Mouse (Mus musculus): ENCODE measurements around the gene Prep. TPM values are rescaled to one million over a fixed set of nuclear protein-coding genes. Genes with fewer than 3 reads are reported as not detected.

Prep gene
- polyA plus RNA-seq, 1 experiment from 2014 or later, result 22.1 TPM

DNA sequence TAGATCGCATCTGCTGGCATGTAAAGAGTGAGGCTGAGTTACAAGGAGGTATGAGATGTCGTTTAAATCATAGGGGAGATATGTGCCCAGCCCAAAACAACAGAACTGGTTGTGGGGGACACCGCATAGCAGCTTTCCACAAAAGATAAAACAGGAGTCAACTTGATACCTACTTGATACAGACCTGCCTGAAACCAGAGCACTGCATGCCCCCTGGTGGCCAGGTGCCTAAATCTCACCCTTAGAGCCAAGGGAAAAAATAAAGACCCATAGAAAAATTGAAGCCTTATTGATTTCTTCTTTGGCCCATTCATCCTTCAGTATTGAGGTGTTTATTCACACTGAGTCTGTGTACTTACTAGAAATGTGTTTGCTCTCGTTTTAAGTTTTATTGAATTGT, 65.4 kb downstream of the Prep start:
- no peak overlapping the region for H3K27ac ChIP-seq (ENCODE audit: low read depth, low read length)
- 72% methylated on average over 4 of the region's 4 CpGs for WGBS
- DNase-seq (ENCODE audit: low spot score) (no peak), ATAC-seq (replicated peaks; ENCODE audit: low FRiP score) (no peak)
- H3K9me3 ChIP-seq (ENCODE audit: control insufficient read depth, low read length), result no peaks in the 10 kb centered on the region
- H3K4me2 ChIP-seq, result no peak overlapping the region
- H3K36me3 ChIP-seq (ENCODE audit: control insufficient read depth, insufficient read depth, low read length), result peaks cover 16% of the 10 kb centered on the region; the same call in 1 of the 2 replicates
- H3K4me1 ChIP-seq (replicated peaks; ENCODE audit: control insufficient read depth, insufficient read depth, low read length), result peaks cover 15% of the 10 kb centered on the region
- no peak overlapping the region for H3K9ac ChIP-seq (ENCODE audit: low read depth, low read length)
- no peak overlapping the region for H3K4me3 ChIP-seq (ENCODE audit: low read depth, low read length)
- H3K27me3 ChIP-seq (replicated peaks; ENCODE audit: control insufficient read depth, insufficient read depth, low read length), result no peaks in the 10 kb centered on the region

GRCm38 (mm10) chr10:45136806-45137205, 69.8 kb downstream of the Prep start:
- Histone ChIP-seq H3K36me3 (ENCODE audit: control insufficient read depth, insufficient read depth, low read length) (peaks cover 16% of the 10 kb centered on the region; the same call in 1 of the 2 replicates), H3K4me3 (ENCODE audit: low read depth, low read length) (no peak overlapping the region), H3K4me2 (no peak overlapping the region), H3K27me3 (replicated peaks; ENCODE audit: control insufficient read depth, insufficient read depth, low read length) (no peaks in the 10 kb centered on the region), H3K27ac (ENCODE audit: low read depth, low read length) (no peak overlapping the region), H3K9me3 (ENCODE audit: control insufficient read depth, low read length) (no peaks in the 10 kb centered on the region), H3K4me1 (replicated peaks; ENCODE audit: control insufficient read depth, insufficient read depth, low read length) (no peaks in the 10 kb centered on the region), H3K9ac (ENCODE audit: low read depth, low read length) (no peak overlapping the region)
- ATAC-seq (replicated peaks; ENCODE audit: low FRiP score) (no peak), DNase-seq (ENCODE audit: low spot score) (no peak)
- WGBS, result 84% methylated on average over 7 of the region's 7 CpGs

GRCm38 (mm10) chr10:45139910-45140309, 72.9 kb downstream of the Prep start:
- Histone ChIP-seq H3K4me2 (no peak overlapping the region), H3K36me3 (ENCODE audit: control insufficient read depth, insufficient read depth, low read length) (peaks cover 9% of the 10 kb centered on the region; the same call in 1 of the 2 replicates), H3K9me3 (ENCODE audit: control insufficient read depth, low read length) (no peaks in the 10 kb centered on the region), H3K27me3 (replicated peaks; ENCODE audit: control insufficient read depth, insufficient read depth, low read length) (no peaks in the 10 kb centered on the region), H3K4me1 (replicated peaks; ENCODE audit: control insufficient read depth, insufficient read depth, low read length) (no peaks in the 10 kb centered on the region), H3K9ac (ENCODE audit: low read depth, low read length) (no peak overlapping the region), H3K4me3 (ENCODE audit: low read depth, low read length) (no peak overlapping the region), H3K27ac (ENCODE audit: low read depth, low read length) (no peak overlapping the region)
- ATAC-seq (replicated peaks; ENCODE audit: low FRiP score) (no peak), DNase-seq (ENCODE audit: low spot score) (no peak)
- WGBS, result 78% methylated on average over 4 of the region's 4 CpGs

- no peak for ATAC-seq (replicated peaks; ENCODE audit: low FRiP score)
- Histone ChIP-seq H3K27me3 (replicated peaks; ENCODE audit: control insufficient read depth, insufficient read depth, low read length) (no peaks in the 10 kb centered on the region), H3K9ac (ENCODE audit: low read depth, low read length) (no peak overlapping the region), H3K4me2 (no peak overlapping the region), H3K9me3 (ENCODE audit: control insufficient read depth, low read length) (no peaks in the 10 kb centered on the region), H3K4me3 (ENCODE audit: low read depth, low read length) (no peak overlapping the region), H3K27ac (ENCODE audit: low read depth, low read length) (no peak overlapping the region), H3K36me3 (ENCODE audit: control insufficient read depth, insufficient read depth, low read length) (0 out of 2 replicates have a peak, but pooled peaks cover 4% of the 10 kb centered on the region), H3K4me1 (replicated peaks; ENCODE audit: control insufficient read depth, insufficient read depth, low read length) (no peaks in the 10 kb centered on the region)
- no peak for DNase-seq (ENCODE audit: low spot score)
- 93% methylated on average over 7 of the region's 7 CpGs for WGBS
These were observed 73.6 kb downstream of the Prep start for GRCm38 (mm10) chr10:45140474-45141212.

- no peak overlapping the region for H3K4me2 ChIP-seq
- H3K9ac ChIP-seq (ENCODE audit: low read depth, low read length), result no peak overlapping the region
- 80% methylated on average over 5 of the region's 5 CpGs for WGBS
- H3K9me3 ChIP-seq (ENCODE audit: control insufficient read depth, low read length), result no peaks in the 10 kb centered on the region
- H3K27ac ChIP-seq (ENCODE audit: low read depth, low read length), result no peak overlapping the region
- H3K4me3 ChIP-seq (ENCODE audit: low read depth, low read length), result no peak overlapping the region
- ATAC-seq (replicated peaks; ENCODE audit: low FRiP score) (no peak), DNase-seq (ENCODE audit: low spot score) (no peak)
- H3K4me1 ChIP-seq (replicated peaks; ENCODE audit: control insufficient read depth, insufficient read depth, low read length), result no peaks in the 10 kb centered on the region
- 0 out of 2 replicates have a peak, but pooled peaks cover 4% of the 10 kb centered on the region for H3K36me3 ChIP-seq (ENCODE audit: control insufficient read depth, insufficient read depth, low read length)
- H3K27me3 ChIP-seq (replicated peaks; ENCODE audit: control insufficient read depth, insufficient read depth, low read length), result no peaks in the 10 kb centered on the region
These were observed 75.4 kb downstream of the Prep start for GRCm38 (mm10) chr10:45142359-45142758.

DNA sequence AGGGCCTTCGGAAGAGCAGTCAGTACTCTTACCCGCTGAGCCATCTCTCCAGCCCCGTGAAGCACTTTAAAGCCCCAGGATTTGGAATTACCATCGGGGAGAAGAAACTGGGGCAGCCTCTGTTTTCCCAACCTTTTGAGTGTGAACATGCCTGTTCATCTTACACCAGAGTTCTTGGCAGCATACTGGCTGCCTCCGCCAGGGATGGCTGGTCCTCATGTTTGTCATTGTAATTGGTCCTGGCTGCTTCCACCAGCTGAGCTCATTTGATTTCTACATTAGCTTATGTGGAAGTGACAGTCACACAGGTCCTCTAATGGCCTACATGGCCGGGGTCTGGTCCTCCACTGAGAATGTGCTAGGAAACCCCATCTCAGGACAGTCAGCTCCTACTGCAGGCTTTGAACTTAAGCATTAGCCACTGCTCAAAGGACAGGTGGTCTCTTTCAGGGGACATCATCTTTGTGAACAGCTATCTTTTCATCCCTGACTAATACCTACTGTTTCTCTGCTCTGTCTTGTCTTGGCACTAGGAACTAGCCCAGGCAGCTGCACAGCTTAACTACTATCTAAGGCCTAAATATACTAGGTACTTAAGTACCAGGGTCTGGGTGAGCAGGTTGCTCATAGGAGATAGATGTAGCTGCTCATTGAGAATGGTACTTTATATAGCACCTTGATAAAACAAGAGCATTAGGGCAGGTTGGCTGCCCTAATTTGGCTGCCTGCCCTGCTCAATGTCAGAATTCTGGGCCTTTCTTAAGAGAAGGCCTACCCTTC, 77.2 kb downstream of the Prep start:
- Histone ChIP-seq H3K9me3 (ENCODE audit: control insufficient read depth, low read length) (no peaks in the 10 kb centered on the region), H3K9ac (ENCODE audit: low read depth, low read length) (no peak overlapping the region), H3K4me3 (ENCODE audit: low read depth, low read length) (no peak overlapping the region), H3K27ac (ENCODE audit: low read depth, low read length) (no peak overlapping the region), H3K36me3 (ENCODE audit: control insufficient read depth, insufficient read depth, low read length) (peaks cover 2% of the 10 kb centered on the region; the same call in 1 of the 2 replicates), H3K27me3 (replicated peaks; ENCODE audit: control insufficient read depth, insufficient read depth, low read length) (no peaks in the 10 kb centered on the region), H3K4me2 (no peak overlapping the region), H3K4me1 (replicated peaks; ENCODE audit: control insufficient read depth, insufficient read depth, low read length) (no peaks in the 10 kb centered on the region)
- DNase-seq (ENCODE audit: low spot score) (no peak), ATAC-seq (replicated peaks; ENCODE audit: low FRiP score) (no peak)
- 91% methylated on average over 6 of the region's 6 CpGs for WGBS

DNA sequence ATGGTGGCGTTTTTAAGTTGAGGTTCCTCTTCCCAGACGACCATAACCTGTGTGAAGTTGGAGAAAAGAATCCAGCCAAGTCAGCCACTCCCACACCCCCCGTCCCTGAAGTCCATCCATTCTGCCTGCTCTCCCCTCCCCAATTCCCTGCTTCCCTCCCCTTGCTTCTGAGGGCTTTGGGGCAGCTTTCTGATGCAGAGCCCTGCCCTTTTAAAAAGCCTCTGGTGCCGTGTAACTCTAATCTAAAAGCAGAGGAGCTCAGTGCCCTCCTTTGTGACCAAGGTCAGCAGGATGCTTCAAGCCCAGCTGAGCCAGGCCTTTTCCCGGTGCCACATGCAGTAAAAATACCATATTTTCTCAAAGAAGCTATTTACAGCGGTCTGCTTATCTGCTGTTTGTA, 79.8 kb downstream of the Prep start:
- H3K9ac ChIP-seq (ENCODE audit: low read depth, low read length), result no peak overlapping the region

GRCm38 (mm10) chr10:45151137-45151536, 84.1 kb downstream of the Prep start:
- no peak overlapping the region for H3K27ac ChIP-seq (ENCODE audit: low read depth, low read length)

More for the DNA sequence above, 79.8 kb downstream of the Prep start:
- Histone ChIP-seq H3K27ac (ENCODE audit: low read depth, low read length) (no peak overlapping the region), H3K4me1 (replicated peaks; ENCODE audit: control insufficient read depth, insufficient read depth, low read length) (no peaks in the 10 kb centered on the region), H3K4me2 (no peak overlapping the region), H3K4me3 (ENCODE audit: low read depth, low read length) (no peak overlapping the region), H3K36me3 (ENCODE audit: control insufficient read depth, insufficient read depth, low read length) (peaks cover 11% of the 10 kb centered on the region; the same call in 1 of the 2 replicates), H3K27me3 (replicated peaks; ENCODE audit: control insufficient read depth, insufficient read depth, low read length) (no peaks in the 10 kb centered on the region), H3K9me3 (ENCODE audit: control insufficient read depth, low read length) (no peaks in the 10 kb centered on the region)
- ATAC-seq (replicated peaks; ENCODE audit: low FRiP score) (no peak), DNase-seq (ENCODE audit: low spot score) (no peak)
- 37% methylated on average over 6 of the region's 6 CpGs for WGBS

More at GRCm38 (mm10) chr10:45151137-45151536, 84.1 kb downstream of the Prep start:
- no peak overlapping the region for H3K4me3 ChIP-seq (ENCODE audit: low read depth, low read length)
- H3K4me1 ChIP-seq (replicated peaks; ENCODE audit: control insufficient read depth, insufficient read depth, low read length), result no peaks in the 10 kb centered on the region
- DNase-seq (ENCODE audit: low spot score), result no peak
- H3K9ac ChIP-seq (ENCODE audit: low read depth, low read length), result no peak overlapping the region
- H3K36me3 ChIP-seq (ENCODE audit: control insufficient read depth, insufficient read depth, low read length), result peaks cover 26% of the 10 kb centered on the region
- H3K4me2 ChIP-seq, result no peak overlapping the region
- no peaks in the 10 kb centered on the region for H3K27me3 ChIP-seq (replicated peaks; ENCODE audit: control insufficient read depth, insufficient read depth, low read length)
- 76% methylated on average over 5 of the region's 5 CpGs for WGBS
- ATAC-seq (replicated peaks; ENCODE audit: low FRiP score), result no peak
- no peaks in the 10 kb centered on the region for H3K9me3 ChIP-seq (ENCODE audit: control insufficient read depth, low read length)
